Mouse (Mus musculus): ENCODE data around the gene Olfr731.

Olfr731 gene

DNA sequence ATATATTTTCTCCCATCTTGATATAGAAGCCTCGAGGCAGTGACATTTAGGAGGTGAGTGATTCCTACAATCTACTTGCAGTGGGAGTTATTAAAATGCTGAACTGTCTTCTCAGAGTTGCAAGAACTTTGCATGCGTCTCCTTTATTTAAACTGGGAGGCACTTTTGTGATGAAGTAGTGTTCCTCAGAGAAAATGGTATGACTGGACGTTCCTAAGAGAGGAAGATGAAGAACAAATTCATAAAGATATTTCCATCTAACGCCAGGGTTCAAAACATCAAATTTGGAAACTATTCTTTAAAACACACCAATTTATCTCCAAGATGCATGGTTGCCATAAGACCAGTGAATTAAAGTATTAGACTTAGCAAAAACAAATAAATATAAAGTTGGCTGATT is at the start of gene Olfr731:
TSS of gene Olfr731 (minus strand) at position 101 of the 400 bp plus-strand sequence.
- no peak for DNase-seq (ENCODE audit: low spot score in 2 of 2)

DNA sequence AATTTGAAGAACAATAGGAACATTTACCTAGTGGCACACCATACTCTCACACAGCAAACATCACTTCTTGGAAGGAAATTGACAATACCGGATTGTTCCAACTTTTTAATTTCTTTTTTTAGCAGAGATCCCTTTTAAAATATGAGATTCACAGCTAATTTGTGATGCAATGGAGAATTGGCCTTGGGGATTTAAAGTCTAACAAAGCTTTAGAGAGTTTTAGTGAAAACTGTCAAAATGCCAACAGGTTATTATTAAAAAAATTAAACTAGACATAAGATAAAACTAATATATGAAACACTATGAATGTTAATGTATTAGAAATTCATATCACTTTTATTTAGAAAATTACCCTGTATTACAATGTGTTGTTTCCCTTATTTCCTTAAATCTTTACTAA is 42.4 kb upstream of the Olfr731 start, which contains the start of gene Olfr732:
TSS of gene Olfr732 (minus strand) at position 101 of the 400 bp plus-strand sequence.
- no peak for DNase-seq (ENCODE audit: low spot score in 2 of 2)

DNA sequence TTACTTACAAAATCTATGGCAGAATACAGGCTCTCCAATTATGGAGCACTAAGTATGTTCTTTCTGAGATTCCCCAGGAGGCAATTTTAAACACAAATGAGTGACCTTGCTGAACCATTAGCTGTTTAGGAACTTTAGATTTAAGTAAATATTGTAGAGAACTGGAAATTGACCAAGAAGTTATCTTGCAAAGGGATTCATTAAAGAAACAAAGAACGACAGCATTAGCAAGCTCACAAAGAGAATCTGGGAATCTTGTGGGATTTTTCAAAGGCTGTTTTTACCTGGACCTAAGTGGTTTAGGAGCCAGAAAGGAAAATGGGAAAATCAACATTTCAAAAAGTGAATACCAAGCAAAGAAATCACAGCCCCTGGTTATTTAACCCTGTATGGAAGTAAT is 53.6 kb downstream of the Olfr731 start, which contains the start of gene Olfr730:
TSS of gene Olfr730 (minus strand) at position 101 of the 400 bp plus-strand sequence.
- no peak for DNase-seq (ENCODE audit: low spot score in 2 of 2)

Measured in cerebellum, postnatal 4 days (tissue).